Mouse (Mus musculus): ENCODE measurements around the gene Hsd17b11.

Hsd17b11 gene

DNA sequence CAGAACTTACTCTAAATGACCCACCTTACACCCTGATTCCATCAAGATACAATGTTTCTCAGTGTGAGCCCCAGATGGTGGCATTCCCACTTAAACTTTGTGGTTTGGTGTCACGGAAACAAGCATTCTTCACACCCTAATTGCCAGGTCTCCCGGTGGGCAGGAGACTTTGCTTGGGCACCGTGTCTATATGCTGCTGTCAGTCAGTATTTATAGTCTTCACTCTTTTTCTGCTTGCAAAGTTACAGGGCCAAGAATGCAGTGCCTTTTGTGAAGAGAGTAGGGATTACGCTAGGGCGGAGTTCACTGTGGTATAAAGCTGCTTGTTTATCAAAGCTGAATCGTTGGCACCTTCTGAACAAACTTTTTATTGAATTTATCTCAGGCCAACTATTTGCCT is 78.5 kb downstream of the Hsd17b11 start:
- in situ Hi-C loops (cut with MboI; ENCODE audit: low pct_unique_long_range_greater_than_20kb in 1 of 2, low sequenced_read_pairs in 2 of 2, unreplicated experiment in 1 of 2) = no loop called here

DNA sequence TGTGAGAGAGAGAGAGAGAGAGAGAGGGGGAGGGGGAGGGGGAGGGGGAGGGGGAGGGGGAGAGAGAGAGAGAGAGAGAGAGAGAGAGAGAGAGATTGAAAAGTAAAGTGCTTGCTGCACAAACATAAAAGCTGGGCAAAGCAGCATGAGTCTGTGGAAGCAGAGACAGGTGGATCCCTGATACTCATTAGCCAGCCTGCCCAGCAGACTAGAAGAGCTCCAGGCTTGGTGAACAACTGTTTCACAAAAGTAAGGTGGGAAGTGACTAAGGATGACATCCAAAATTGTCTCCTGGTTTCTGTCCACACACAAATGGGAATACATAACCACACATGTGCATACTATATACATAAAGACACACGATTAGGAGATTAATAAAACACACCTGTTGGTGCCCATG is 81.9 kb downstream of the Hsd17b11 start:
- in situ Hi-C loops (cut with MboI; ENCODE audit: low pct_unique_long_range_greater_than_20kb in 1 of 2, low sequenced_read_pairs in 2 of 2, unreplicated experiment in 1 of 2) = no loop called here
